Mouse (Mus musculus) E14TG2a.4 (cell line): ENCODE measurements at regions not wholly inside any gene's neighbourhood (a gene's known extent, or its start where the extent isn't known, plus 50 kb on each side); places are given as distances from the start of the nearest gene placed in this dataset.

Experiments
- CTCF ChIP-seq: conservative IDR thresholded peaks from 2 replicates; pipeline ENCODE4 v1.5.1; 2014; ENCODE audit warnings: low read length
- NANOG ChIP-seq: IDR thresholded peaks from 2 replicates; pipeline ENCODE4 v1.6.1; 2014; ENCODE audit warnings: borderline replicate concordance, low read length, mixed read lengths
- POU5F1 ChIP-seq: IDR thresholded peaks from 2 replicates; pipeline ENCODE4 v1.6.1; 2014; ENCODE audit warnings: low read length, borderline replicate concordance

GRCm38 (mm10) chr15:86996196-86996595, 547.9 kb upstream of the Fam19a5 start:
- TF ChIP-seq CTCF (no peak), NANOG (no peak), POU5F1 (no peak)
